Mouse (Mus musculus): ENCODE data around the gene Gm7298. TPM values are rescaled to one million over a fixed set of nuclear protein-coding genes. Genes with fewer than 3 reads are reported as not detected.
"Not testable (repeated sequence)": the region's sequence is repeated elsewhere in the genome, so short reads cannot be mapped to it uniquely, and the experiment has no call there.

Gene Gm7298
- total RNA-seq (2021) (not detected), polyA plus RNA-seq (2012; rRNA removed) (not detected in 2 replicates)
- long read RNA-seq, result 0 reads

DNA sequence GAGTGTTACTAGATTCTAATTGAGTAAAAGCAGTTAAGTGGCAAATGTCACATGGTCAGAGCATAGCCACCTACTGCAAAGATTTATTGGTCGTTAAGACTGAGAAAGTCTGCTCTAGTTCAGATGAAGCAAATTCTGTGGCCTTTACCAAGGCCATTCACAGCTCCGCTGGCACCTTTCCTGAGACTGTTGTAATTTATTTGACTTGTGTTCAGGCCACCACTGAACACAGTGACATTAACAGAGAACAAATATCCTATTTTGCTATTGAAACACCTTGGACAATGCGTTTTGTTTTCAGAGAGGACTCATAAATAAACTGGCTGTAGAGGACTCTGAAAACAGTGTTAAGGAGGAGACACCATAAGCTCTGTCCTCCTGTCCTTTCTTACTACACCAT is at the start of gene Gm7298:
TSS of gene Gm7298 (plus strand) at position 301 of the 400 bp plus-strand sequence.
- Histone ChIP-seq H3K27me3 (ENCODE audit: control insufficient read depth, insufficient read depth, low read length) (no peaks in the 10 kb centered on the region), H3K4me1 (ENCODE audit: control insufficient read depth, insufficient read depth, low read length) (no peaks in the 10 kb centered on the region), H3K9ac (ENCODE audit: low read depth, low read length) (no peak within 1 kb of the TSS), H3K27ac (no peak within 1 kb of the TSS), H3K4me3 (no peak within 1 kb of the TSS), H3K79me2 (replicated peaks; ENCODE audit: control insufficient read depth, insufficient read depth, low read length) (no peaks in the 10 kb centered on the region), H3K36me3 (ENCODE audit: control insufficient read depth, insufficient read depth, low read length) (no peaks in the 10 kb centered on the region)
- WGBS, result 69% methylated on average over 3 of the region's 3 CpGs
- intact Hi-C loops (cut with DNase I), result no loop called here
- TF ChIP-seq CTCF (IDR thresholded peaks at IDR 0.05) (no peak), EP300 (IDR thresholded peaks at IDR 0.05; ENCODE audit: insufficient read depth, low read depth, low read length) (no peak), POLR2A (IDR thresholded peaks at IDR 0.05; ENCODE audit: insufficient read depth, low read depth, low read length) (no peak)
- DNase-seq, result no peak

GRCm38 (mm10) chr6:121828034-121828433 is 95.3 kb downstream of the Gm7298 start:
- WGBS, result 73% methylated on average over 4 of the region's 4 CpGs
- Histone ChIP-seq H3K79me2 (replicated peaks; ENCODE audit: control insufficient read depth, insufficient read depth, low read length) (no peaks in the 10 kb centered on the region), H3K27me3 (ENCODE audit: control insufficient read depth, insufficient read depth, low read length) (no peaks in the 10 kb centered on the region), H3K4me3 (no peak overlapping the region), H3K36me3 (ENCODE audit: control insufficient read depth, insufficient read depth, low read length) (no peaks in the 10 kb centered on the region), H3K9ac (ENCODE audit: low read depth, low read length) (no peak overlapping the region), H3K4me1 (ENCODE audit: control insufficient read depth, insufficient read depth, low read length) (no peaks in the 10 kb centered on the region), H3K27ac (no peak overlapping the region)
- DNase-seq, result no peak
- intact Hi-C loops (cut with DNase I), result no loop called here
- TF ChIP-seq POLR2A (IDR thresholded peaks at IDR 0.05; ENCODE audit: insufficient read depth, low read depth, low read length), result no peak
- TF ChIP-seq EP300 (IDR thresholded peaks at IDR 0.05; ENCODE audit: insufficient read depth, low read depth, low read length), result no peak
- TF ChIP-seq CTCF (IDR thresholded peaks at IDR 0.05), result no peak

DNA sequence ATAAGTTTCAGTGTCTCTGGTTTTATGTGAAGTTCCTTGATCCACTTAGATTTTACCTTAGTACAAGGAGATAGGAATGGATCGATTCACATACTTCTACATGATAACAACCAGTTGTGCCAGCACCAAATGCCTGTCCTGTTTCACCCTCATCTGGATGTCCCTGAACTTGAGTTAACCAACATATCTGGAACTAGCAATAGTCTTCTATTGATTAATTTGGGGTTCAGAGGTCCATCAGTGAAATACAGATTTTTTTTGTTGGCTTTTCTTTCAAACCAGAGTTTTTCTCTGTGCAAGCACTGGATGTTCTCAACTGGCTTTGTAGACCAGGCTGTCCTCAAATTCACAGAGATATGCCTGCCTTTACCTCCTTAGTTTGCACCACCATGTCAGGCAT is 103.6 kb downstream of the Gm7298 start:
- Histone ChIP-seq H3K27ac (no peak overlapping the region), H3K36me3 (ENCODE audit: control insufficient read depth, insufficient read depth, low read length) (no peaks in the 10 kb centered on the region), H3K79me2 (replicated peaks; ENCODE audit: control insufficient read depth, insufficient read depth, low read length) (no peaks in the 10 kb centered on the region), H3K27me3 (ENCODE audit: control insufficient read depth, insufficient read depth, low read length) (no peaks in the 10 kb centered on the region), H3K4me1 (ENCODE audit: control insufficient read depth, insufficient read depth, low read length) (no peaks in the 10 kb centered on the region), H3K4me3 (no peak overlapping the region), H3K9ac (ENCODE audit: low read depth, low read length) (no peak overlapping the region)
- no peak for TF ChIP-seq EP300 (IDR thresholded peaks at IDR 0.05; ENCODE audit: insufficient read depth, low read depth, low read length)
- TF ChIP-seq POLR2A (IDR thresholded peaks at IDR 0.05; ENCODE audit: insufficient read depth, low read depth, low read length), result no peak
- no peak for TF ChIP-seq CTCF (IDR thresholded peaks at IDR 0.05)
- intact Hi-C loops (cut with DNase I), result no loop called here
- 79% methylated on average over 1 of the region's 1 CpGs for WGBS
- no peak for DNase-seq

DNA sequence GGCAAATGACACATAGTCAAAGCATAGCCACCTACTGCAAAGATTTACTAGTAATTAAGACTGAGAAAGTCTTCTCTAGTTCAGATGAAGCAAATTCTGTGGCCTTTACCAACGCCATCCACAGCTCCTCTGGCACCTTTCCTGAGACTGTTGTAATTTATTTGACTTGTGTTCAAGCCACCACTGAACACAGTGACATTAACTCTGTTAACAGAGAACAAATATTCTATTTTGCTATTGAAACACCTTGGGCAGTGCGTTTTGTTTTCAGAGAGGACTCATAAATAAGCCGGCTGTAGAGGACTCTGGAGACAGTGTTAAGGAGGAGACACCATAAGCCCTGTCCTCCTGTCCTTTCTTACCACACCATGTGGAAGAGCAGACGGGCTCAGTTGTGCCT is 105.5 kb downstream of the Gm7298 start, which contains the start of gene Mug1:
TSS of gene Mug1 (plus strand) at position 271 of the 400 bp plus-strand sequence.
- H3K4me3 ChIP-seq; intact Hi-C loops (cut with DNase I); H3K79me2 ChIP-seq (replicated peaks; ENCODE audit: control insufficient read depth, insufficient read depth, low read length); DNase-seq; H3K27ac ChIP-seq; H3K36me3 ChIP-seq (ENCODE audit: control insufficient read depth, insufficient read depth, low read length); H3K9ac ChIP-seq (ENCODE audit: low read depth, low read length); H3K27me3 ChIP-seq (ENCODE audit: control insufficient read depth, insufficient read depth, low read length); H3K4me1 ChIP-seq (ENCODE audit: control insufficient read depth, insufficient read depth, low read length): not testable (repeated sequence)
- WGBS, result 75% methylated on average over 4 of the region's 4 CpGs

Other genes starting within 250 kb of the Gm7298 start
- under 1 TPM; 0.61 to 0.89 TPM for gene A2m, start 97.6 kb upstream of the Gm7298 start, total RNA-seq (2021)
- gene A2m, start 97.6 kb upstream of the Gm7298 start, polyA plus RNA-seq (2012; rRNA removed), result 0.41 and 0.51 TPM in 2 replicates
- gene Mug1, start 105.6 kb downstream of the Gm7298 start, total RNA-seq (2021), result not detected
- gene Mug1, start 105.6 kb downstream of the Gm7298 start, polyA plus RNA-seq (2012; rRNA removed), result 0.26 TPM in 1 of 2 replicates, not detected in the other

Data from heart, adult 2 months (tissue).